Mouse (Mus musculus) intestine, postnatal 0 days (tissue): ENCODE data around the gene Ccnjl. TPM values are rescaled to one million over a fixed set of nuclear protein-coding genes. Genes with fewer than 3 reads are reported as not detected.

Experiments used
- ATAC-seq: fragments of 200-750 bp; cut with Nextera tagmentation; 2 replicates; pipeline ENCODE4 v1.8.0; 2017; ENCODE audit warnings: mild to moderate bottlenecking, moderate TSS enrichment, moderate library complexity
- H3K27ac ChIP-seq: fragments of 300-500 bp; sonication (generic); 2 replicates; pipeline ENCODE4 v1.5.1; 2014; ENCODE audit warnings: mild to moderate bottlenecking, low read depth, low read length, moderate library complexity
- H3K27me3 ChIP-seq: fragments of 300-500 bp; sonication (generic); replicated peaks from 2 replicates; pipeline ENCODE4 v1.6.1; 2014; ENCODE audit warnings: low read length, mixed read lengths; ENCODE audit not compliant: control insufficient read depth, insufficient read depth
- H3K36me3 ChIP-seq: fragments of 300-500 bp; sonication (generic); 2 replicates; pipeline ENCODE4 v1.6.1; 2014; ENCODE audit warnings: mild to moderate bottlenecking, moderate library complexity; ENCODE audit not compliant: control insufficient read depth, insufficient read depth
- H3K4me1 ChIP-seq: fragments of 300-500 bp; sonication (generic); replicated peaks from 2 replicates; pipeline ENCODE4 v1.6.1; 2014; ENCODE audit warnings: antibody characterized with exemption, low read length, mixed read lengths; ENCODE audit not compliant: control insufficient read depth, insufficient read depth
- H3K4me2 ChIP-seq: fragments of 300-500 bp; sonication (generic); replicated peaks from 2 replicates; pipeline ENCODE4 v1.6.1; 2014; ENCODE audit warnings: low read depth, mild to moderate bottlenecking, moderate library complexity
- H3K4me3 ChIP-seq: fragments of 300-500 bp; sonication (generic); 2 replicates; pipeline ENCODE4 v1.5.1; 2014; ENCODE audit warnings: low read depth, low read length
- H3K9ac ChIP-seq: fragments of 300-500 bp; sonication (generic); 2 replicates; pipeline ENCODE4 v1.6.1; 2014; ENCODE audit warnings: mild to moderate bottlenecking, low read depth, low read length
- H3K9me3 ChIP-seq: fragments of 300-500 bp; sonication (generic); 2 replicates; pipeline ENCODE4 v1.6.1; 2016; ENCODE audit warnings: mixed run types; ENCODE audit not compliant: control insufficient read depth
- CTCF ChIP-seq: sonication (generic); IDR thresholded peaks from 2 replicates; pipeline ENCODE4 v1.5.1; 2016; ENCODE audit warnings: low read depth, mild to moderate bottlenecking, control low read depth, antibody characterized with exemption, moderate library complexity
- WGBS: fragments of 180-500 bp; shearing (Covaris S2); extraction: QIAGEN DNeasy Blood & Tissue Kit; methylation state at CpG from one replicate; pipeline ENCODE4 v1.1.7; 2014; 5-methylcytosine and 5-hydroxymethylcytosine counted together
- polyA plus RNA-seq: library from polyadenylated mRNA; unstranded; fragments of >200 nt; fragmentation: Nextera tagmentation; extraction: Ambion mirVana; gene quantifications from 2 replicates; pipeline ENCODE4 v1.2.1, GENCODE M21; 2015

Gene Ccnjl
- polyA plus RNA-seq, 1 experiment from 2014 or later: 15.8 TPM

DNA sequence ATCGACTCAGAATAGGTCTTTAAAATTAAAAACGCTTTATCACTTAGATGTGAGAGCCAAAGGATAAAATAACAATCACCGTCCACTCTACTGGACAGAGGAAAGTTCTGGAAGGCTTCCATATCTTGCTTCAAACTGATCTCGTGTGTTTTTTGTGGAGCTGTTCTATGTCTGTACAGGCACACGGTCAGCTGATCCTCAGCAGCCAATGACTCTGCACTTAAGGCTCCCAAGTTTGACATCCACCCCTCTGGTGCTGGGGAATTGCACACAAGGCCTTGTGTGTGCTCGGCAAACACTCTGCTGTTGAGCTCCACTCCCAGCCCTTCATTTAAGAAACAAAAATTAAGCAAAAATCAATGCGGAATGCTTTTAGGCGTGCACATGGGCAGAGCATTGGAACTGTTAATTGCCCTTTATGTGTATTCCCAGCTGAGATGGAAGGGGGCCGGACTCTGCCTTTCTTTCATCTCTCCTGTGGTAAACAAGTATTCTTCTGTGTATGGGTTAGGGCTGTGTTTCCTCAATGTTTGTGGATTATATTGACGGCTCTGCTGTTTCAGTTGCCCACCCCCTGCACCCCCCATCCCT lies 35.2 kb downstream of the Ccnjl start:
- no peak overlapping the region for H3K4me3 ChIP-seq
- WGBS: 59% methylated on average over 10 of the region's 10 CpGs
- no peak for TF ChIP-seq CTCF
- H3K36me3 ChIP-seq: peaks cover 12% of the 10 kb centered on the region
- no peak overlapping the region for H3K9ac ChIP-seq
- no peak overlapping the region for H3K4me2 ChIP-seq
- H3K27ac ChIP-seq: no peak overlapping the region
- no peaks in the 10 kb centered on the region for H3K9me3 ChIP-seq
- H3K27me3 ChIP-seq: no peaks in the 10 kb centered on the region
- H3K4me1 ChIP-seq: no peaks in the 10 kb centered on the region
- no peak for ATAC-seq

- H3K4me2 ChIP-seq: no peak overlapping the region
- H3K27me3 ChIP-seq: no peaks in the 10 kb centered on the region
- no peaks in the 10 kb centered on the region for H3K4me1 ChIP-seq
- H3K4me3 ChIP-seq: no peak overlapping the region
- ATAC-seq: peak; percentile 36; the same call in 1 of the 2 replicates
- 29% methylated on average over 2 of the region's 2 CpGs for WGBS
- no peak overlapping the region for H3K27ac ChIP-seq
- peaks cover 9% of the 10 kb centered on the region for H3K36me3 ChIP-seq
- no peak overlapping the region for H3K9ac ChIP-seq
- peak; percentile 37 for TF ChIP-seq CTCF
- no peaks in the 10 kb centered on the region for H3K9me3 ChIP-seq
Observed at GRCm38 (mm10) chr11:43565414-43565813, 36.8 kb downstream of the Ccnjl start.

GRCm38 (mm10) chr11:43565852-43566251 lies 37.3 kb downstream of the Ccnjl start:
- Histone ChIP-seq H3K9me3 (no peaks in the 10 kb centered on the region), H3K9ac (no peak overlapping the region), H3K36me3 (peaks cover 5% of the 10 kb centered on the region; the same call in 1 of the 2 replicates), H3K27ac (no peak overlapping the region), H3K4me1 (no peaks in the 10 kb centered on the region), H3K4me2 (no peak overlapping the region), H3K4me3 (no peak overlapping the region), H3K27me3 (no peaks in the 10 kb centered on the region)
- TF ChIP-seq CTCF: no peak
- ATAC-seq: peak; percentile 32; the same call in 1 of the 2 replicates
- 31% methylated on average over 8 of the region's 8 CpGs for WGBS

- H3K9me3 ChIP-seq: no peaks in the 10 kb centered on the region
- no peaks in the 10 kb centered on the region for H3K4me1 ChIP-seq
- H3K36me3 ChIP-seq: no peaks in the 10 kb centered on the region
- H3K4me3 ChIP-seq: no peak overlapping the region
- no peak overlapping the region for H3K9ac ChIP-seq
- no peak for ATAC-seq
- no peak overlapping the region for H3K4me2 ChIP-seq
- H3K27ac ChIP-seq: no peak overlapping the region
- TF ChIP-seq CTCF: no peak
- H3K27me3 ChIP-seq: no peaks in the 10 kb centered on the region
- 69% methylated on average over 5 of the region's 5 CpGs for WGBS
Observed at GRCm38 (mm10) chr11:43566696-43567095, 38.1 kb downstream of the Ccnjl start.

DNA sequence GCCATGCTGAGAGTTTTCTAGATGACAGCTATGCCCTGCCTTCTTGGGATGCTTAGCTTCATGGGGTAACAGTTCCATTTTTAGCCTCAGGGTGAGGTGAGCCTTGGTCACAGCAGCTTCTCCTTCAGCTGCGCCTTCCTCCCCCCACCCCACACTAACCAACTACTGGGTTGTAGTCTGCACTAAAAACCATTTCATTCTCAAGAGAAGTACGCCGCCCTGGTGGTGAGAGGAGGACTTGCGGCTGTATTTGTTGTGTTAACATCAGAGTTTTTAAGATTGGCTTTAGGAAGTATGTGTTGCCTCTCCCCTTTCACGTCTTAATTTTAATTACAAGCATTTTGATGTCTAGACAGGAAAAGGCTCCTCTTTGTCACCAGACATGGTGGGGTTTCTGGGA lies 39.7 kb downstream of the Ccnjl start:
- Histone ChIP-seq H3K27me3 (no peaks in the 10 kb centered on the region), H3K4me2 (no peak overlapping the region), H3K27ac (no peak overlapping the region), H3K9ac (no peak overlapping the region), H3K36me3 (no peaks in the 10 kb centered on the region), H3K4me3 (no peak overlapping the region), H3K9me3 (no peaks in the 10 kb centered on the region), H3K4me1 (no peaks in the 10 kb centered on the region)
- ATAC-seq: no peak
- 74% methylated on average over 5 of the region's 5 CpGs for WGBS
- peak; percentile 80 for TF ChIP-seq CTCF

- H3K36me3 ChIP-seq: no peaks in the 10 kb centered on the region
- 83% methylated on average over 5 of the region's 5 CpGs for WGBS
- no peak overlapping the region for H3K9ac ChIP-seq
- H3K27ac ChIP-seq: peak overlapping the region; percentile 71
- no peak overlapping the region for H3K4me3 ChIP-seq
- no peaks in the 10 kb centered on the region for H3K27me3 ChIP-seq
- H3K4me2 ChIP-seq: no peak overlapping the region
- H3K9me3 ChIP-seq: no peaks in the 10 kb centered on the region
- H3K4me1 ChIP-seq: no peaks in the 10 kb centered on the region
- no peak for TF ChIP-seq CTCF
- ATAC-seq: no peak
Observed at GRCm38 (mm10) chr11:43569188-43569587, 40.6 kb downstream of the Ccnjl start.
